Mouse (Mus musculus) heart, postnatal 25 days (tissue): ENCODE data around the gene BC034090. TPM values are rescaled to one million over a fixed set of nuclear protein-coding genes. Genes with fewer than 3 reads are reported as not detected.
"Not testable (repeated sequence)": the region's sequence is repeated elsewhere in the genome, so short reads cannot be mapped to it uniquely, and the experiment has no call there.

Experiments
- DNase-seq: peaks from one replicate; pipeline ENCODE4 v3.0.0; 2022; ENCODE audit warnings: low spot score
- intact Hi-C: fragments of 180-260 bp; cut with DNase I; formaldehyde crosslinking; loops from one replicate; pipeline ENCODE4 v1.15.1; 2025
- total RNA-seq, 2 experiments: library from RNA; stranded (reverse); gene quantifications; 2 replicates each; pipeline ENCODE4 v1.2.3; 2021

BC034090 gene
- total RNA-seq, 2 experiments from 2014 or later = 38.0 to 41.4 TPM

DNA sequence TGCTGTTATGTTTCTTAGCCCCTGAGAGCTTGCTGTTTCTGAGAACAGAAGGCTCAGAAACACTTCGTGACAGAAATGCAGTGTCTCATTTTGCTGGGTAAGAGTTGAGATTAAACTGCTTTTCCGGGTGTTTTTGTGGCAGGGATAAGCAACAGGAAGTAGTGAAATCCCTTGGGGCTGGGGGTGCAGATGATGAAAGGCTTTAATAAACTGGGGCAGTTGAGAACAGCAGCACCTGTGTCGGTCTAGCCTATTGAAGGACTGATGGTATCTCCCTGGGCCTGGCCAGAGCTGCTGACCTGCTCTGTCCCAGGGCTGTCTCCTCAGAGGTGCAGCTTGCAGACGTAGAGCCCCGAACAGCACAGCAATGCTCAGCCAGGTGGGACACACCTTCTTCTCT is 41.8 kb downstream of the BC034090 start:
- no peak for DNase-seq
- intact Hi-C loops = no loop called here

DNA sequence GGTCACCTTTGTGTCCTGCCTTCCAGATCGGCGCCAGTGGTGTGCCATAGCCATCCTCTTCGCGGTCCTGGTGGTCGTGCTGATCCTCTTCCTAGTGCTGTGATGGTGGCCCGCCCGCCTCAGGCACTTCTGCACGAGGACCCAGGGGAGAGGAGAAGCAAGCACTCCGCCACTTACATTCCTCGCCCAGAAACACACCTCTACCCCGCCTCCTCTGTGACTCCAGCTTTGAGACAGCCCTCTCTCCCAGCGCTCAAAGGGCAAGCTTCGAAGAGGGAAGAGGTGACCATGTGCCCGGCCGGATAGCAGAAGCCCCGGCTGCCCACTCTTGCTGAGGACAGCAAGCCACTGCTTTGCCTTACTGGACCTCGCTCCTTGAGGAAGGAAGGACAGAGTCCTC is 42.3 kb downstream of the BC034090 start:
- intact Hi-C loops = no loop called here
- DNase-seq = no peak

DNA sequence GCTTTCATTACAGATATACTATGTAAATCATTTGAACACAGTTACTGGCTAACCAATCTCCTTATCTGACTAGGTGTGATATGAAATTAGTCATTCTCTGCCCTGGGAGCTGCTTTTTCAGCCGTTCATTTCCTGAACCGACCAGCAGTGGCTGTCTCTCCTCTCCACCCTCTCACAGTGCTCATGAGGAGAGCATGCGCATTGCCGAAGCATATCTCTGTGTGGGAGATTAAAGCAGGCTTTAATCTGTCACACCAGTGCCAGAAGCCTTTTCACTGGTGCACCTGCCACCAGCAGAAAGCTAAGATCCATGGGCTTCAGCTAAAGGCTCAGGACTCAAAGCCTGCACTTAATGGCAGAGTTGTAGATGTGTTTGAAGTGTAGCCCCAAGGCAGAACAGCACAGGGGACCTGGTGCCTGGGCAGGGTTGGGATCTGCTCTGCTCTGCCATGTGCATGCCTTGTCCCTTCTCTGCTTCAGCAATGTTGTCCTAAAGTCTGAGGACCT is 42.8 kb downstream of the BC034090 start:
- intact Hi-C loops = no loop called here
- no peak for DNase-seq

DNA sequence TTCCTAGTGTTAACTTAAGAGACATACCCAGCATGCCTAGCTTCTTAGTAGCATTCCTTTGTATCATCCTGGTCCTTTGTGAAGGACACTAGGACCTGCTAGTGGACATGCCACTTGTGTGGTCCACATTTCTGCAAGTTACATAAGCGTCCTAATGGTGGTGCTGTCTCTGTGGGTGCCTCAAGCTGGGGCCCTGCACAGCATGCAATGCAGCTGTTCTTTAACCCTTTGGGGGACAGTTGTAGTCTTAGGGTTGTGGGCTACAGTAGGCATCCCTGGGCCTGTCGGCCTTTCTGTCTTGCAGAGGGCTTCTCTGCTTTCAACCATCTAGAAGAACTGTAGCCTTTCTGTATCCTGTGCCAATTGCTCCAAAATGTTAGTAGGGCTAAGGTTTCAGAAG is 43.3 kb downstream of the BC034090 start:
- no peak for DNase-seq
- intact Hi-C loops = no loop called here

DNA sequence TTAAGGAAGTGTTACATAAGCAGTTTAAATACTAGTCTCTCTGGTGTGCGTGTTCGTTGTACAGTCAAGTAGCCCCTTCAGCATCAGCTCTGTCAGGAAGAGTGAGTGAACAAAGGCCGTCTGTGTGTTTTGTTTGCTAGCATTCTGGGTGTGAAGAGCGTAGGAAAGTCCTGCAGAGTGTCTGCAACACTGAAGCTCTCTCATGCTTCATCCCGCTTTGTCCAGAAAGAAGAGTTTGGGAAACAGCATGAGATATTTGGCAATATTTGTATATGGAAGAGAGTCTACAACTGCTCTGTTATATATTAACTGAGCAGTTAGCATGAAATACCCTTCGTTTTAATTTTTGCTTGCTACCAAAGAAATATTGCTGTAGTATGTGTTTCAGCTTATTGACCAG is 44.7 kb downstream of the BC034090 start:
- intact Hi-C loops = no loop called here
- no peak for DNase-seq

DNA sequence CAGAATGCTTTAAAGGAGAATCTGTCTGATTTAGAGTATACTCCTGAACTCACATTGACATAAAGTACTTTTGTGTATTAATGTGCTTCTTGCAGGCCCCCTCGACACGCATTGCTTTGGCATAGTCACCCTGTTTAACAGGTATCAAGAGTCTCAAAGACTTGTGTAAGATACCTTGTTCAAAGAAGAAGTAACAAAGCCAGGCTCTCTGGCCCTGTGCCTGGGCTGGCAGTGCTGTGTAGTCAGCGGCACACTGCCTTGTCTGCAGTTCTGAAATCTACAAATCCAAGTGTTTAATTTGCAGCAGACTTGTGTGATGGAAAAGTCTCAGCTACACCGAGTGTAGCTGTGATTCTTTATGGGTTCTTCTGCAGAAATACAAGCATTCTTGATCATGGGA is 47.6 kb downstream of the BC034090 start:
- intact Hi-C loops = no loop called here
- no peak for DNase-seq

DNA sequence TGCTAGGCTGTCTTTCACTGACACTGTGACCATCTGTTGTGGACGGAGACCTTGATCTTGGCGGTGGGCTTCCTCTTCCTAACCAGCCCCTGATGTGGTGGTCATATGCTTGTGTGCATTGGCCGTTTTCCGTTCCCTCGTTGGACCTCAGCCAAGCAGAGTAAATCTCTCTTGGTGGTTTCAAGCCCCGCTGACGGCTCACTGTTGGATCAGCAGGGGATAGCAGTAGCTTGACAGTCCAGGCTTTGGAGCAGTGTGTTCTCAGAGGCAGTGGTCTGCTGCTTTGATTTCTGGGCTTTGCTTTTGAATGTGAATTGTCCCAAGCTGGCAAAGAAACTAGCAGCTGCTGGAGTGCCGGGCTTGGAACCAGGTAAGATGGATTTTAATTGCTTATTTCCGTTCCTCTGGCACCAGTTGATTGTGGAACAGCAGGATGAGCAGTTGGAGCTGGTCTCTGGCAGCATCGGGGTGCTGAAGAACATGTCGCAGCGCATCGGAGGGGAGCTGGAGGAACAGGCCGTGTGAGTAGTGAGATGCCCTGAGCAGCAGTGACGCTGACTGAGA is 51.4 kb downstream of the BC034090 start:
- no peak for DNase-seq
- intact Hi-C loops = no loop called here

DNA sequence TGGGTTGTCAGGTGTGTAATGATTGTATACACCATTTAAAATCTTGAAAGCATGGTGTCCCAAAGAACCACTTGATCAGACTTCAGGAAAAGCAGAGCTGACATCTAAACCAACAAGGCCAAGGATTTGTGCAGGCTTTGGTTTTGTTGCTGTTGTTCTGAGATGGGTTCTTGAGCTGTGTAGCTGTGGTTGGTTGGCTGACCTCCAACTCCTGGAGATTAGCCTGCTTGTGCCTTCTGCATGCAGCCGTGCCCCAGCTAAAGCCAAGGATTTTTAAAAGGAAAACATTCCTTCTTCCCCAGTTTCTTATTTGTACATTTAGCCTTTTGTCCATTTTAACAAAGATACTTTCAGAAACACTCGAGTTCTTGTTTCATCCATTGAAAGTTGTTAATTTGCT is 52.6 kb downstream of the BC034090 start:
- DNase-seq = no peak
- intact Hi-C loops = no loop called here

DNA sequence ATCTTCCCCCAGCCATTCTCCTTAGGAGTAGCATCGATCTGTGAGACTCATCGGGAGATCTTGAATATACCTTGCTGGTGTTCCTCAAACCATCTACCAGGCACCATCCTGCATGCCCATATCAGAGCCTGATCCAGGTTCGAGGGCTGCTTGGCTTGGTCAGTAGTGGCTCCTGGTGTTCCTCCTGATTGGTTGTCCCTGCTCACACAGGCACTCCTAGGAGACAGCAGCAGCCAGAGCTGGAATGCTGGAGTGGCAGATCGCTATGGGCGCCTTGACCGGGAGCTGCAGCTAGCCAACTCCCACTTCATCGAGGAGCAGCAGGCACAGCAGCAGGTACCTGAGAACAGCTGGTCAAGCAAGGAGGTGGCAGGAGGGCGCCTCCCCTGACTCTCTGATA is 53.0 kb downstream of the BC034090 start:
- no peak for DNase-seq
- intact Hi-C loops = no loop called here

DNA sequence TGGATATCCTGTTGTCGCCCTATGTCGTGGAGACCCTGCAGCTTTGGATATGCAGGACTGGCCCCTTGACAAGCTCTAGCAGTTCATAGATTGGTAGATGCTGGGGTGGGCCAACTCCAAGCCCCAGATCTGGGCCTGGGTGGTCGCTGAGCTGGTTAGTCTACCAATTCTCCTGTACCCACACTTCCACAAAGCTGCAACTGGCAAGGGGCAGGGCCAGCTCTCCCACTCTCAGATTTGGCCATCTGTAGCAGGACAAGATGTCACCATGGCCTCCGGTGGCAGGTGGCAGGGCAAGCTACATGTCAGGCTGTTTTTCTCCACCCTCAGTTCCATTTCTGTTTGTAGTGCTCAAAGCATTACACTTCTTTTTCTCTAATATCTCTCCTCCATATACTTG is 55.6 kb downstream of the BC034090 start:
- intact Hi-C loops = no loop called here
- no peak for DNase-seq

DNA sequence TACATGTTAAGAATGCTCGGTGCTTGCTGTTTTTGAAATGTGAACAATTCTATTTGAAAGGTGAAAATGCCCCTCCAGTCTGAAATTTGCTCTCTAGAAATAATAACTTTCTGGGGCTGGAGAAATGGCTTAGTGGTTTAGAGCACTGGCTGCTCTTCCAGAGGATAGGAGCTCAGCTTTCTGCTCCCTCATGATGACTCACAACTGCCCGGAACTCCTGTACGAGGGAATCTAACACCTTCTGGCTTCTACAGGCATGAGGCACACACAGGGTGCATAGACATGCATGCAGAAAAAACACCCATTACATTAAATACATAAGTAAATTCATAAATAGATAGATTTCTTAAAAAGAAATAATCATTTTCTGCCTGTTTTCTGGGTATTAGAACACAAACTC is 60.1 kb downstream of the BC034090 start:
- DNase-seq = no peak
- intact Hi-C loops = no loop called here

DNA sequence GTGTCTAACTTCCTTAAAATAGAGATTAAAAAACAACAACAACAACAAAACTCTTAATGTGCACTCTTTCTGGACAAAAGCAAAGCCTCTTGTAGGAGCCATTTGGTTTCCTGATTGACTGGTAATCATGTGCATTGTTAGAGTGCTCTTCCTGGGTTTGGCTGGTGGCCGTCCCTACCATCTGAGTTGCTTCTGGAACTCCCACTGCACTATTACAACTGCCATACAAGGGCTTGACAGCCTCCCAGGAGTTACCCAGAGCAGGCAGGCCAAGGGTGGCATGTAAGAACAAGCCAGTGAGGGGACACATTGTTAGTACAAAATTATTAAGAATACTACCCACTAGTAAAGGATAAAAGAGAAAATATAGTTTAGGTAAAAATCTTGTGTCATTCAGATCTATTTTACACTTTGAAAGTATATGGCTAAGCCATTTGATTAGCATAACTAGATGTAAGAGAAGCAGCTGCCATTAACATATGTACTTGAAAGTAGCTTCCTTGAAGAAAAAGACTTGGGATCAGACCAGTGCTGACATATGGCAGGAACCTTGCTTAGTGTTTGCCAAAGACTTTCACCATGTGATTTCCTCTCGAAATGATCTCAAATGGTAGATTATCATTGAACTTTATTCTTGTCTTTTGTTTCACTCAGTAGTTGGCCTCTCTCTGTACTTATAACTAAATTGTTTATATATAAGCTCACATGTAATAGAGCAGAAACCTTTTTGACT is 65.9 kb downstream of the BC034090 start:
- intact Hi-C loops = no loop called here
- no peak for DNase-seq

DNA sequence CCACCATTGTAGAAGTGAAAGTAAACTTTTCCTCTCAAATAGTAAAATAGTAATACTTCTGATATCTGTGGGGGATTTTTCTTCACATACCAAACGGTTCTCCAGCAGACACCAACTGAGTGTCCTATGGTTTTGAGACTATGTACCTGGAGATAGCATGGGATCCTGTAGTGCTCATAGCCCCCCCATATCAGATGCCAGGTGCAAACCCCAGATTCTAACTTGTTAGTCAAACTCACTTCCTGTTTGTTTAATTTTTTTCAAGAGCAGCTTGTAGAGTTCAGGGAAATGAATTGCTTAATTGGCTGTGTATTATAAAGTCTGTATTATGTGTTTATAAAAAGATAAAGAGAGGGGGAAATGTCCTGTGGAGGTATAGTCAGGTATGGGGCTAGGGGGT is 69.8 kb downstream of the BC034090 start:
- no peak for DNase-seq
- intact Hi-C loops = no loop called here

DNA sequence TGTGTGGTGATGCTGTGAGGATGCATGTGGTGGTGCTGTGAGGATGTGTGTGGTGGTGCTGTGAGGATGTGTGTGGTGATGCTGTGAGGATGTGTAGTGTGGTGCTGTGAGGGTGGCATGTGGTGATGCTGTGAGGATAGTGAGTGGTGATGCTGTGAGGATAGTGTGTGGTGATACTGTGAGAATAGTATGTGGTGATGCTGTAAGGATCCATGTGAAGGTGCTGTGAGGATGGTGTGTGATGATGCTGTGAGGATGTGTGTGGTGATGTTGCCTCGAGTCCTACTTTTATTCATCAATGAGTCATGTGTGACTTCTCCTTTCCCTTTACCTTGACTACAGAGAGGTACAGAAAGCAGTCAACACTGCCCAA is 70.6 kb downstream of the BC034090 start:
- intact Hi-C loops, DNase-seq: not testable (repeated sequence)

DNA sequence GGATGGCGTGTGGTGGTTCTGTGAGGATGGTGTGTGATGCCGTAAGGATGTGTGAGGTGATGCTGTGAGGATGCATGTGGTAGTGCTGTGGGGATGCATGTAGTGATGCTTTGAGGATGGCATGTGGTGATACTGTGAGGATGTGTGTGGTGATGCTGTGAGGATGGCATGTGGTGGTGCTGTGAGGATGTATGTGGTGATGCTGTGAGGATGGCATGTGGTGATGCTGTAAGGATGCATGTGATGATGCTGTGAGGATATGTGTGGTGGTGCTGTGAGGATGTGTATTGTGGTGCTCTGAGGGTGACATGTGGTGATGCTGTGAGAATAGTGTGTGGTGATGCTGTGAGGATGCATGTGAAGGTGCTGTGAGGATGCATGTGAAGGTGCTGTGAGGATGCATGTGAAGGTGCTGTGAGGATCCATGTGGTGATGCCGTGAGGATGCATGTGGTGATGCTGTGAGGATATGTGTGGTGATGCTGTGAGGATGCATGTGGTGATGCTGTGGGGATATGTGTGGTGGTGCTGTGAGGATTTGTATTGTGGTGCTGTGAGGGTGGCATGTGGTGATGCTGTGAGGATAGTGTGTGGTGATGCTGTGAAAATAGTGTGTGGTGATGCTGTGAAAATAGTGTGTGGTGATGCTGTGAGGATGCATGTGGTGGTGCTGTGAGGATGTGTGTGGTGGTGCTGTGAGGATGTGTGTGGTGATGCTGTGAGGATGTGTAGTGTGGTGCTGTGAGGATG is 71.2 kb downstream of the BC034090 start:
- DNase-seq = no peak
- intact Hi-C loops = no loop called here

DNA sequence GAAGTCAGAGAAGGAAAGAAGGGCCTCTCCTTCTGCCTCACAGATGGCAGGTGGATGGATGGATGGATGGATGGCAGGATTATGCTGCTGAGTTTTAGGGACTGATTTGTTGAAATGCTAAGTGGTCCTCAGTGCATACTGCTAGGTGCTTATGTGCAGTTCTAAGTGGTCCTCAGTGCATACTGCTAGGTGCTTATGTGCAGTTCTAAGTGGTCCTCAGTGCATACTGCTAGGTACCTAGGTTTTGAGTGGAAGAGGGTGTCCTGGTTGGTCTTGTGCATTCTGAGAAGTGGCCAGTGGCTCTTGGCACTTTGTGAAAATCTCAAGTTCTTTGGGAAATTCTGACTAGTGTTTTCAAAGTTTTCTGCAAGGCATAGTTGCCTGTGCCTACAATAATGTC is 74.3 kb downstream of the BC034090 start:
- no peak for DNase-seq
- intact Hi-C loops = no loop called here

DNA sequence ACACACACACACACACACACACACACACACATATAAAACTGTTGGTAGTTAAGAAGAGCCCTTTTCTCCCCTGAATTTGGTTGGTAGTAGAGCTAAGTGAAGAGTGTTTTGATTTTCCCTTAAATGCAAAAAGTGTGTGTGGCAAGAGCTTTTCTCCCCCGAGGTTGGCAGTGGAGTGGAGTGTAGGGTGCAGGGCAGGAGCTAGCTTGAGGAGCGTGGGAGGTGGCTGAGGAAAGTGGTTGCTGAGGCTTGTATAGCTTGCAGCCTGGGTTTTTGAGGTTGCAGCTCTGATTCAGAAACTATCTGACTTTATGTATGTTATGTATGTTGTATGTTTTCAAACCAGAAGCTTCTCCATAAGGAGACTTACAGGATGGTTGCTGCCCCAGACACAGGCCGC is 76.8 kb downstream of the BC034090 start:
- DNase-seq = no peak
- intact Hi-C loops = no loop called here
